Mouse (Mus musculus) frontal cortex, postnatal 14 days (tissue): ENCODE measurements around the gene Dhrs7b.
A peak's percentile ranks its signal among the peaks of the same experiment; 100 is the strongest.
"Not testable (repeated sequence)": the region's sequence is repeated elsewhere in the genome, so short reads cannot be mapped to it uniquely, and the experiment has no call there.

Source experiments
- DNase-seq, 2 experiments: peaks; one replicate each; pipeline ENCODE4 v3.0.0; 2022; ENCODE audit warnings: low spot score in 2 of 2

Dhrs7b gene

GRCm38 (mm10) chr11:60830433-60831052 is at the start of gene Dhrs7b:
Gene Dhrs7b, plus strand, starts transcription at chr11:60830631.
- DNase-seq, result peak; percentile 79 to 83

- no peak for DNase-seq
Measured at GRCm38 (mm10) chr11:60784179-60784922, 46.1 kb upstream of the Dhrs7b start.

- DNase-seq, result no peak
Measured at GRCm38 (mm10) chr11:60787595-60787994, 42.8 kb upstream of the Dhrs7b start.

- DNase-seq, result no peak
Measured at GRCm38 (mm10) chr11:60790472-60790871, 40.0 kb upstream of the Dhrs7b start.

- no peak for DNase-seq
Measured at GRCm38 (mm10) chr11:60796342-60796741, 34.1 kb upstream of the Dhrs7b start.

GRCm38 (mm10) chr11:60799977-60800376 is 30.5 kb upstream of the Dhrs7b start:
- DNase-seq, result no peak

GRCm38 (mm10) chr11:60800892-60801291 is 29.5 kb upstream of the Dhrs7b start:
- no peak for DNase-seq

- peak in 1 of 2 experiments; percentile 12 for DNase-seq
Measured at GRCm38 (mm10) chr11:60808286-60809070, 22.0 kb upstream of the Dhrs7b start.

- no peak for DNase-seq
Measured at GRCm38 (mm10) chr11:60809546-60809945, 20.9 kb upstream of the Dhrs7b start.

GRCm38 (mm10) chr11:60810046-60810965 is 20.1 kb upstream of the Dhrs7b start:
- DNase-seq, result no peak

- DNase-seq, result peak; percentile 79 to 82
Measured at GRCm38 (mm10) chr11:60811054-60811460, 19.4 kb upstream of the Dhrs7b start.

GRCm38 (mm10) chr11:60811618-60812017 is 18.8 kb upstream of the Dhrs7b start, which contains the start of gene Shmt1:
Gene Shmt1, minus strand, starts transcription at chr11:60811718.
- not testable (repeated sequence) for DNase-seq

GRCm38 (mm10) chr11:60816398-60816797 is 14.0 kb upstream of the Dhrs7b start:
- DNase-seq, result no peak

GRCm38 (mm10) chr11:60823771-60824170 is 6.7 kb upstream of the Dhrs7b start:
- no peak for DNase-seq

GRCm38 (mm10) chr11:60825191-60825590 is 5.2 kb upstream of the Dhrs7b start:
- no peak for DNase-seq

- DNase-seq, result no peak
Measured at GRCm38 (mm10) chr11:60826700-60827099, 3.7 kb upstream of the Dhrs7b start.

GRCm38 (mm10) chr11:60827241-60827945 is 3.0 kb upstream of the Dhrs7b start:
- DNase-seq, result no peak

GRCm38 (mm10) chr11:60828903-60829302 is 1.5 kb upstream of the Dhrs7b start:
- no peak for DNase-seq

- no peak for DNase-seq
Measured at GRCm38 (mm10) chr11:60836897-60837296, 6.5 kb downstream of the Dhrs7b start.

GRCm38 (mm10) chr11:60837644-60838406 is 7.4 kb downstream of the Dhrs7b start:
- no peak for DNase-seq
